Mouse (Mus musculus): ENCODE data around the gene Map3k7. TPM values are rescaled to one million over a fixed set of nuclear protein-coding genes. Genes with fewer than 3 reads are reported as not detected.

Map3k7 gene
- polyA plus RNA-seq, 1 experiment from 2014 or later, result 28.0 TPM

GRCm38 (mm10) chr4:31937376-31938281 lies 26.3 kb upstream of the Map3k7 start:
- Histone ChIP-seq H3K27me3 (replicated peaks) (no peaks in the 10 kb centered on the region), H3K27ac (replicated peaks) (peak overlapping the region; percentile 65), H3K36me3 (no peaks in the 10 kb centered on the region), H3K4me3 (peak overlapping the region; percentile 60), H3K9me3 (no peaks in the 10 kb centered on the region), H3K4me2 (peak overlapping the region; percentile 88), H3K4me1 (peaks cover 25% of the 10 kb centered on the region), H3K9ac (peak overlapping the region; percentile 87)
- WGBS, result 2% methylated on average over 35 of the region's 36 CpGs
- ATAC-seq (ENCODE audit: extremely low read depth, insufficient number of reproducible peaks, low FRiP score, low TSS enrichment), result no peak; the same call in 1 of the 2 replicates

- Histone ChIP-seq H3K4me1 (peaks cover 25% of the 10 kb centered on the region), H3K4me3 (no peak overlapping the region), H3K27me3 (replicated peaks) (no peaks in the 10 kb centered on the region), H3K9ac (no peak overlapping the region), H3K4me2 (peak overlapping the region; percentile 11; the same call in 1 of the 2 replicates), H3K9me3 (no peaks in the 10 kb centered on the region), H3K36me3 (no peaks in the 10 kb centered on the region), H3K27ac (replicated peaks) (no peak overlapping the region)
- WGBS, result 34% methylated on average over 9 of the region's 9 CpGs
- ATAC-seq (ENCODE audit: extremely low read depth, insufficient number of reproducible peaks, low FRiP score, low TSS enrichment), result no peak
Observed at GRCm38 (mm10) chr4:31938416-31939106, 25.3 kb upstream of the Map3k7 start.

GRCm38 (mm10) chr4:31941616-31942015 lies 22.3 kb upstream of the Map3k7 start:
- Histone ChIP-seq H3K27ac (replicated peaks) (no peak overlapping the region), H3K4me2 (no peak overlapping the region), H3K36me3 (no peaks in the 10 kb centered on the region), H3K4me3 (no peak overlapping the region), H3K4me1 (peaks cover 24% of the 10 kb centered on the region), H3K9ac (no peak overlapping the region), H3K9me3 (no peaks in the 10 kb centered on the region), H3K27me3 (replicated peaks) (no peaks in the 10 kb centered on the region)
- no peak for ATAC-seq (ENCODE audit: extremely low read depth, insufficient number of reproducible peaks, low FRiP score, low TSS enrichment)
- WGBS, result 49% methylated on average over 4 of the region's 4 CpGs

GRCm38 (mm10) chr4:31943045-31943444 lies 20.9 kb upstream of the Map3k7 start:
- 71% methylated on average over 2 of the region's 2 CpGs for WGBS
- no peak overlapping the region for H3K4me2 ChIP-seq
- ATAC-seq (ENCODE audit: extremely low read depth, insufficient number of reproducible peaks, low FRiP score, low TSS enrichment), result no peak

GRCm38 (mm10) chr4:31964194-31964875 lies 438 bp downstream of the Map3k7 start:
- no peak; the same call in 1 of the 2 replicates for ATAC-seq (ENCODE audit: extremely low read depth, insufficient number of reproducible peaks, low FRiP score, low TSS enrichment)
- WGBS, result 0% methylated on average over 43 of the region's 47 CpGs
- Histone ChIP-seq H3K27ac (replicated peaks) (peak overlapping the region; percentile 99), H3K9me3 (no peaks in the 10 kb centered on the region), H3K9ac (peak overlapping the region; percentile 98), H3K4me2 (peak overlapping the region; percentile 93), H3K4me1 (peaks cover 51% of the 10 kb centered on the region), H3K36me3 (peaks cover 3% of the 10 kb centered on the region; the same call in 1 of the 2 replicates), H3K27me3 (replicated peaks) (no peaks in the 10 kb centered on the region), H3K4me3 (peak overlapping the region; percentile 95)

More at GRCm38 (mm10) chr4:31943045-31943444, 20.9 kb upstream of the Map3k7 start:
- Histone ChIP-seq H3K27ac (replicated peaks) (no peak overlapping the region), H3K9me3 (no peaks in the 10 kb centered on the region), H3K9ac (no peak overlapping the region), H3K27me3 (replicated peaks) (no peaks in the 10 kb centered on the region), H3K4me1 (peaks cover 13% of the 10 kb centered on the region; the same call in 1 of the 2 replicates), H3K4me3 (no peak overlapping the region), H3K36me3 (no peaks in the 10 kb centered on the region)

GRCm38 (mm10) chr4:31965208-31965607 lies 1.3 kb downstream of the Map3k7 start:
- no peaks in the 10 kb centered on the region for H3K27me3 ChIP-seq (replicated peaks)
- 24% methylated on average over 2 of the region's 2 CpGs for WGBS
- peak overlapping the region; percentile 93 for H3K4me2 ChIP-seq
- no peaks in the 10 kb centered on the region for H3K9me3 ChIP-seq
- peaks cover 3% of the 10 kb centered on the region; the same call in 1 of the 2 replicates for H3K36me3 ChIP-seq
- H3K9ac ChIP-seq, result peak overlapping the region; percentile 98
- peaks cover 60% of the 10 kb centered on the region for H3K4me1 ChIP-seq
- H3K4me3 ChIP-seq, result peak overlapping the region; percentile 95
- no peak for ATAC-seq (ENCODE audit: extremely low read depth, insufficient number of reproducible peaks, low FRiP score, low TSS enrichment)
- H3K27ac ChIP-seq (replicated peaks), result no peak overlapping the region

- peaks cover 6% of the 10 kb centered on the region for H3K36me3 ChIP-seq
- no peak for ATAC-seq (ENCODE audit: extremely low read depth, insufficient number of reproducible peaks, low FRiP score, low TSS enrichment)
- peak overlapping the region; percentile 39; the same call in 1 of the 2 replicates for H3K27ac ChIP-seq (replicated peaks)
- no peak overlapping the region for H3K9ac ChIP-seq
- H3K4me2 ChIP-seq, result no peak overlapping the region
- H3K9me3 ChIP-seq, result no peaks in the 10 kb centered on the region
- H3K27me3 ChIP-seq (replicated peaks), result no peaks in the 10 kb centered on the region
- peaks cover 64% of the 10 kb centered on the region for H3K4me1 ChIP-seq
- WGBS, result 78% methylated on average over 1 of the region's 1 CpGs
- H3K4me3 ChIP-seq, result no peak overlapping the region
Observed at GRCm38 (mm10) chr4:31971437-31971836, 7.5 kb downstream of the Map3k7 start.

- Histone ChIP-seq H3K9me3 (no peaks in the 10 kb centered on the region), H3K4me1 (peaks cover 60% of the 10 kb centered on the region), H3K4me2 (no peak overlapping the region), H3K9ac (no peak overlapping the region), H3K27ac (replicated peaks) (no peak overlapping the region), H3K4me3 (no peak overlapping the region), H3K27me3 (replicated peaks) (no peaks in the 10 kb centered on the region), H3K36me3 (peaks cover 10% of the 10 kb centered on the region)
- no peak for ATAC-seq (ENCODE audit: extremely low read depth, insufficient number of reproducible peaks, low FRiP score, low TSS enrichment)
- WGBS, result 49% methylated on average over 6 of the region's 6 CpGs
Observed at GRCm38 (mm10) chr4:31972181-31972580, 8.3 kb downstream of the Map3k7 start.

GRCm38 (mm10) chr4:31975260-31975950 lies 11.5 kb downstream of the Map3k7 start:
- H3K4me3 ChIP-seq, result no peak overlapping the region
- 50% methylated on average over 3 of the region's 3 CpGs for WGBS
- no peak overlapping the region for H3K27ac ChIP-seq (replicated peaks)
- H3K9ac ChIP-seq, result 0 out of 2 replicates have a peak overlapping the region, but pooled peaks have one; percentile 10
- no peaks in the 10 kb centered on the region for H3K27me3 ChIP-seq (replicated peaks)
- no peaks in the 10 kb centered on the region for H3K9me3 ChIP-seq
- peaks cover 37% of the 10 kb centered on the region for H3K36me3 ChIP-seq
- H3K4me1 ChIP-seq, result peaks cover 33% of the 10 kb centered on the region
- ATAC-seq (ENCODE audit: extremely low read depth, insufficient number of reproducible peaks, low FRiP score, low TSS enrichment), result no peak
- H3K4me2 ChIP-seq, result no peak overlapping the region

- 65% methylated on average over 8 of the region's 8 CpGs for WGBS
- Histone ChIP-seq H3K9ac (no peak overlapping the region), H3K36me3 (peaks cover 73% of the 10 kb centered on the region), H3K27ac (replicated peaks) (no peak overlapping the region), H3K4me1 (no peaks in the 10 kb centered on the region), H3K4me2 (no peak overlapping the region), H3K4me3 (no peak overlapping the region), H3K27me3 (replicated peaks) (no peaks in the 10 kb centered on the region), H3K9me3 (no peaks in the 10 kb centered on the region)
- no peak for ATAC-seq (ENCODE audit: extremely low read depth, insufficient number of reproducible peaks, low FRiP score, low TSS enrichment)
Observed at GRCm38 (mm10) chr4:31981863-31982262, 18.0 kb downstream of the Map3k7 start.
